Mouse (Mus musculus) lung, adult 2 months (tissue): ENCODE measurements around the gene Mettl21a.

Source experiments
- CTCF ChIP-seq: fragments of 200-500 bp; IDR thresholded peaks from 2 replicates; pipeline ENCODE4 v1.5.1; 2011; ENCODE audit warnings: mild to moderate bottlenecking, low read length, control low read depth; ENCODE audit not compliant: insufficient read depth
- POLR2A ChIP-seq: fragments of 200-500 bp; IDR thresholded peaks from 2 replicates; pipeline ENCODE4 v1.6.1; 2011; ENCODE audit warnings: low read depth, mild to moderate bottlenecking, control low read depth, low read length, borderline replicate concordance; ENCODE audit errors: extremely low read depth

GRCm38 (mm10) chr1:64598926-64599325 lies 18.1 kb downstream of the Mettl21a start:
- TF ChIP-seq CTCF (no peak), POLR2A (no peak)
